Mouse (Mus musculus): Measurements from ENCODE around the gene Rasl12. TPM values are rescaled to one million over a fixed set of nuclear protein-coding genes. Genes with fewer than 3 reads are reported as not detected.

Gene Rasl12
- total RNA-seq, 1 experiment from 2014 or later = 0.14 TPM

DNA sequence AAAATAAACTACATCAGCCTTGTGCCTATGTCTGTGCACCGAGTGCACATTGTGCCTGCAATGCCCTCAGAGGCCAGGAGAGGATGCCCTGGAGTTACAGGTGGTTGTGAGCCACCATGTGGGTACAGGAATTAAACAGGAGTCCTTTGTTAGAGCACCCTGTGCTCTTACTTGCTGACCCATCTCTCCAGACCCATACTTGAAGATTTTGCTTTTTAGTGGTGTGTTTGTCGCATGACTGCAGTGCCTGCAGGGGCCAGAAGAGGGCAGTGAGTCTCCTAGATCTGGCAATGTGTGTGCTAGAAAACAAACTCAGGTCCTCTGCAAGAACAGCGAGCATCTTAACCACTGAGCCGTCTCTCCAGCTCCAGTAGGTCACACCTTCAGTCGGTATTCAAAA, 35.8 kb downstream of the Rasl12 start:
- peak; percentile 36; the same call in 1 of the 2 replicates for ATAC-seq (replicated peaks; ENCODE audit: low read depth, poor library complexity, severe bottlenecking)

DNA sequence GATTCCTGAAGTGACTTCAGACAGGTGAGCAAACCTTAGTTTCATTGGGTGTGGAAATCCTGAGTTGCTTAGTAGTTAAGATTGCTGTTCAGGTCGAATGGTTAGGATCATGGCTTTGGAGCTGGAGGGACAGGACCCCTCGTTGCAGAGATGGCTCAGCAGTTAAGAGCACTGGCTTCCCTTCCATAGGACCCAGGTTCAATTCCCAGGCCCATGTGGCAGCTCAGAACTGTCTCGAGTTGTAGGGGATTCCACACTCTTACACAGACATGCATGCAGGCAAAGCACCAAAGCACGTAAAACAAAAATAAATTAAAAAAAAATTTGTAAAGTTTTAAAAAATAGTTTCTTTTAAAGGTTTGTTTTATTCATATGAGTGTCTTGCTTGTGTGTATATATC, 36.9 kb downstream of the Rasl12 start:
- no peak for ATAC-seq (replicated peaks; ENCODE audit: low read depth, poor library complexity, severe bottlenecking)

DNA sequence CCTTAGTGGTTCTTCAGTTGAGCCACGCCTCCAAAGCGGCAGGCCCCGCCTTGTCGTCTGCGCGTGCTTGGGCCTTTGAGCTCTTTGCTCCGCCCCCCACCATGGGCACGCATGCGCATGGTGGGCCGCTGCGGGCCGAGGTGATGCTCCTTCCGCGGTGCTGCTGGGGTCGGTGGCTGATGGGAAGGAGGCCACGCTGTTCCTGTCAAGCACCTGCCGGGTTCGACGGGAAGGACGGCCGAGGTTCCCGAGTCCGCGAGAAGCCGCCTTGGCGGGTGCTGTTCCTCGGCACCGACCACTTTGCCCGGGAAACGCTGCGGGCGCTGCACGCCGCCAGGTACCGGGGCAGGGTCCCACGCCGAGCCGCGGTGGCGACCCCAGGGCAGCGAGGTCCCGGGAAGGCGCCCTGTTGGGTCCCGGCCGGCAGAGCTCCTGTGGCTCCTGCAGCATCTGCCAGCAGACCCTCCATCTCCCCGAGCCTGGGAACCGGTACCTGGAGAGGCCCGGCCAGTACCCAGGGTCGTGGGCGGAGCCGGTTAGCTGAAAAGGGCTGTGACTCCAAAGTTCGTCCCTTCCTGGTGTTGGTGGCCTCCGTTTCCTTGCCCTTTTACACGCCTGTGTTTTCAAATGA, 37.5 kb downstream of the Rasl12 start, which contains the start of gene Mtfmt:
Gene Mtfmt, plus strand, starts transcription at position 112 of the 631 bp plus-strand sequence.
- peak; percentile 95 for ATAC-seq (replicated peaks; ENCODE audit: low read depth, poor library complexity, severe bottlenecking)

DNA sequence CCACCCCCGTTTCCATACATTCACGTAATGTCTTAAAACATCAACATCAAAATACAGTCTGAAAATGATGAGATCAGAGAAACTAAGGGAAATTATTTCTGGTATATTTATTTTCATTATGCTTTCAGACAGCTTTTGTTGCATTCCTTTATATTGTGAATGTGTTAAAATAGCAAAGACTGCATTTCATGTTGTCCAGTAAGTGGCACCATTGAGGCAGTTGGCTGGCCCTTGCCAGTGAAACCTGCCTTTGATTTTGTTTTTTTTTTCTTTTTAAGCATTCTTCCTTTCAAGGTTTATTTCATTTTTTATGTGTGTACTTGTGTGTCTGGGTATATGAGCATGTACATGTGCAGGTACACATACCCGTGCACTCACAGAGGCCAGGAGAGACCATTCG, 46.4 kb downstream of the Rasl12 start:
- ATAC-seq (replicated peaks; ENCODE audit: low read depth, poor library complexity, severe bottlenecking) = no peak

DNA sequence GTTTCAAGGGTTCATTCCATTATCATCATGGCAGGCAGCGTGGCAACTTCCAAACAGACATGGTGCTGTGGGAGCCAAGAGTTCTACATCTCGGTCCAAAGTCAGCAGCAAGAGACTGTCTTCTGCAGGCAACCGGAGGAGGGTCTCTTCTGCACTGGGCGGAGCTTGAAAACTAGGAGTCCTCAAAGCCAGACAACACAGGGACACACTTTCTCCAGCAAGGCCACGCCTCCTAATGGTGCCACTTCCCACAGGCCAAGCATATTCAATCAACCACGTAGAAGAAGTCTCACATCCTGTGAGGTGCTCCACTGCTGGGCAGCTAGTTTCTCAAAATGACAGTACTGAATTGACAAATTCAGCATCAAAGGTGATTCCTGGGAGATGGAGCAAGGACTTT, 49.6 kb downstream of the Rasl12 start:
- ATAC-seq (replicated peaks; ENCODE audit: low read depth, poor library complexity, severe bottlenecking) = no peak

DNA sequence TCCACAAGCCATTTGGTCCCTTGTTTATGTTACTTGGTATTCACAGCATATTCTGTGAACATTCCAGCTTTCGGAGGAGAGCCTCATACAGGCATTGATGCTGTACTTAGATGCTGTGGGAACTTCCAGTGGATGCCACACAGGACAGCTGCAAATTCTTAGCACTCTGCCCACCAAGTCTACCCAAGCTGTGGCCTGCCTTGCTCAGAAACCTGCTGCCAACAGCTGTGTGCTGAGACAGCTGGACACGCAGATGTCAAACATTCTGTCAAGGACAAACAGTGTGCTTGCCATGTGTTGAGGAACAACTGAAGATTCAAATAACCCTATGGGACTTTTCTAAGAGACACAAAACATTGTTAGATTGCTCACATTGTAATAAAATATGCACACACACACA, 60.7 kb downstream of the Rasl12 start:
- no peak for ATAC-seq (replicated peaks; ENCODE audit: low read depth, poor library complexity, severe bottlenecking)

DNA sequence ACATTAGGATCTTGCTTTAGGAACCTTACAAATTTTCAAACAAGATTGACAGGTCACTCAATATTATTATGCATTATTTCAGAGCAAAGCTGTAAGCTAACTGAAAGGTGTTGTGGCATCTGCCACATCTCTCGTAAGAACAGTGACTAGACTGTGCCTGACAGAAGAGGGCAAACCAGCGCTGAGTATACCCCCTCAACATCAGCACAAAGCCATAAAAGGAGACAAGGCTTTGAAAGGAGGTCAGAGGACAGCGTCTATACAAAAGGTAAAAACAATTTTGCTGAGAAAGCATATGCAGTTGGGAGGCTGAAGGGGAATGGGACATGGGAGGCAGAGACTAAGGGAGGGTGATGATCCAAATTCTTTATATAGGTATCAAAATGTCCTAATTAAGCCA, 61.9 kb downstream of the Rasl12 start:
- ATAC-seq (replicated peaks; ENCODE audit: low read depth, poor library complexity, severe bottlenecking) = no peak

DNA sequence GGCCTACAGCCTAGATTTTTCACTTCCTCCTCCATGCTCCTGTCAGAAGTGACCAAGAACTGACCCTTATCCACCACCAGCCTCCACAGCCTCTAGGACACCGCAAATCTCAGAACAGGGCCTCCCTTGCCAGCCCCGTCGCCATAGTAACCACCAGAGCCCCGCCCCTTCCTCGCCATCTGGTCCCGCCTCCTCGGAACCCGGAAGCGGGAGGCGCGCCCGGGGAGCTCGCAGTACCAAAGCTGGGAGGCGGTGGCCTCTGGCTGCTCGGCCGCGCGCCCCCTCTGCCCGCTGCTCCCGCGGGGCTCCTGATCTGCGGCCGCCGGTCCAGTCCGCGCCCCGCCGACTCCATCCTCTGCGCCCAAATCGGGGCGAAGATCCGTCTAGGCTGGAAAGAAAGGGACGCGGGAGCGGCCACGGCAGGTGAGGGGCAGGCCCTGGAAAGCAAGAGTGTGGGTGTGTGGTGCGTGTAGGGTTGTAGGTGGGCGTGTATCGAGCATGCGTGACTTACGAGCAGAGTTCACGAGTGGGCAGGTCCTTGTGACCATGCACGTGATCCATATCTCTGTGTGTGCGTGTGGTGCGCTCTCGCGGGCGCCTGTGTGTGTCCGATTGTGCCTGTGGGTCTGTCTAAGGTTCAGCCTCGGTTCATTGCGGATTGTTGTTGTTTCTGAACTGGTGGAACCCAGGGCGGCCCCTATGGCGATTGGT, 62.6 kb downstream of the Rasl12 start, which contains the start of gene Spg21:
Gene Spg21, plus strand, starts transcription at position 216 of the 711 bp plus-strand sequence.
- ATAC-seq (replicated peaks; ENCODE audit: low read depth, poor library complexity, severe bottlenecking) = peak; percentile 95

DNA sequence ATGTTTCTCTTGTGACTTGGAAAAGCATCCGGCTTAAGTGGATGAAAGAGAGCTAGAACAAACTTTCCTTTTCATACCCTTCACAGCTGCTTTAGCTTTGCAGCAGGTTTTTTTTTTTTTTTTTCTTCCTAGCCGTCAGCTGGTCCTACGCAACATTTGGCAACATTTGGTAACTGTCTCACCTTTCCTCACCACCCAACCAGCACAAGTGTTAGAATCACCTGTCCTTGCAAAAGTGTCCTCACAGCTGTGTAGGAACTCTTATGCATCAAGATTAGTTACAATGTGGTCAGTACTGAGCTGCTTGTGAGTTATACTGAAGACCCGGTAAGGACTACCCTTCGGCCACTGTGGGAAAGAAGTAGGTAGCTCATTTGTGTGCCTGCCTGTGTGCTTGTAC, 64.2 kb downstream of the Rasl12 start:
- ATAC-seq (replicated peaks; ENCODE audit: low read depth, poor library complexity, severe bottlenecking) = no peak

DNA sequence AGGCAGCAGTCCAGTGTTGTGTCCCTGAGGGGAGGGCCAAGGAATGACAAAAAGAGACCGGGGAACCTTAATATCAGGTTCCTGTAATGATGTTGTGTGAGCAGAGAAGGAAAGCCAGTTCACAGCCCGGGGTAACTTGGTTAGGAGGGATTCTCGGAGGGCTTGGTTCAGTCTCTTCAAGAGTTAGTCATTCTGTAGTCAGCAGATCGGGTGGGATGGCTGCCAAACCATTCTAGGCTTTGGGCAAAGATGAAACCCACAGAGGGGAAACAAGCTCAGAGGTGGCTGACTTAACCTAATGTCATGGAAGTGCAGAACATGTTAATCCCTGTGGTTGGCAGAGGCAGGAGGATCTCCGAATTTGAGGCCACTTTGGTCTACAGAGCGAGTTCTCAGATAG, 65.9 kb downstream of the Rasl12 start:
- no peak for ATAC-seq (replicated peaks; ENCODE audit: low read depth, poor library complexity, severe bottlenecking)

Other genes with a start within 250 kb of the Rasl12 start
- 2.0 and 3.1 TPM in 2 replicates for gene Parp16, start 203.2 kb upstream of the Rasl12 start, total RNA-seq (2017)
- gene Cilp, start 133.3 kb upstream of the Rasl12 start, total RNA-seq (2017) = 0.14 TPM in 1 of 2 replicates, not detected in the other
- 50.2 and 53.4 TPM in 2 replicates for gene Clpx, start 104.2 kb upstream of the Rasl12 start, total RNA-seq (2017)
- 24.3 and 29.0 TPM in 2 replicates for gene Pdcd7, start 52.4 kb upstream of the Rasl12 start, total RNA-seq (2017)
- gene Ubap1l, start 37.5 kb upstream of the Rasl12 start, total RNA-seq (2017) = not detected in 2 replicates
- 0.55 TPM in 1 of 2 replicates, not detected in the other for gene Kbtbd13, start 6.9 kb upstream of the Rasl12 start, total RNA-seq (2017)
- gene Slc51b, start 24.4 kb downstream of the Rasl12 start, total RNA-seq (2017) = not detected in 2 replicates
- 19.2 and 21.0 TPM in 2 replicates for gene Mtfmt, start 37.3 kb downstream of the Rasl12 start, total RNA-seq (2017)
- gene Spg21, start 62.4 kb downstream of the Rasl12 start, total RNA-seq (2017) = 39.9 and 42.2 TPM in 2 replicates
- not detected in 2 replicates for gene Ankdd1a, start 121.7 kb downstream of the Rasl12 start, total RNA-seq (2017)
- 19.3 and 20.0 TPM in 2 replicates for gene Plekho2, start 181.5 kb downstream of the Rasl12 start, total RNA-seq (2017)
- gene Pif1, start 188.7 kb downstream of the Rasl12 start, total RNA-seq (2017) = 12.9 and 29.1 TPM in 2 replicates
- 2.0 and 3.1 TPM in 2 replicates for gene Rbpms2, start 231.1 kb downstream of the Rasl12 start, total RNA-seq (2017)

All from common myeloid progenitor, adult 5-6 weeks (primary cell).